Mouse (Mus musculus): Measurements from ENCODE around the gene Supt20.

- TF ChIP-seq CTCF (IDR thresholded peaks at IDR 0.05; ENCODE audit: insufficient read depth, low read depth, low read length) (no peak), POLR2A (IDR thresholded peaks at IDR 0.05; ENCODE audit: insufficient read depth, low read depth, low read length) (no peak)
Observed at GRCm38 (mm10) chr3:54699759-54700301, 7.2 kb downstream of the Supt20 start.
